Mouse (Mus musculus) heart, adult 9 months (tissue): ENCODE results near the gene Dyrk3.
A peak's percentile ranks its signal among the peaks of the same experiment; 100 is the strongest.

ENCODE experiments used
- DNase-seq, 2 experiments: peaks; one replicate each; pipeline ENCODE4 v3.0.0; 2022; ENCODE audit warnings: low spot score in 2 of 2

Gene Dyrk3

GRCm38 (mm10) chr1:131112576-131112975, 25.6 kb downstream of the Dyrk3 start:
- peak; percentile 33 to 46 for DNase-seq

GRCm38 (mm10) chr1:131110525-131111106, 27.5 kb downstream of the Dyrk3 start:
- peak; percentile 57 to 70 for DNase-seq

GRCm38 (mm10) chr1:131107575-131108308, 30.4 kb downstream of the Dyrk3 start:
- no peak for DNase-seq

DNA sequence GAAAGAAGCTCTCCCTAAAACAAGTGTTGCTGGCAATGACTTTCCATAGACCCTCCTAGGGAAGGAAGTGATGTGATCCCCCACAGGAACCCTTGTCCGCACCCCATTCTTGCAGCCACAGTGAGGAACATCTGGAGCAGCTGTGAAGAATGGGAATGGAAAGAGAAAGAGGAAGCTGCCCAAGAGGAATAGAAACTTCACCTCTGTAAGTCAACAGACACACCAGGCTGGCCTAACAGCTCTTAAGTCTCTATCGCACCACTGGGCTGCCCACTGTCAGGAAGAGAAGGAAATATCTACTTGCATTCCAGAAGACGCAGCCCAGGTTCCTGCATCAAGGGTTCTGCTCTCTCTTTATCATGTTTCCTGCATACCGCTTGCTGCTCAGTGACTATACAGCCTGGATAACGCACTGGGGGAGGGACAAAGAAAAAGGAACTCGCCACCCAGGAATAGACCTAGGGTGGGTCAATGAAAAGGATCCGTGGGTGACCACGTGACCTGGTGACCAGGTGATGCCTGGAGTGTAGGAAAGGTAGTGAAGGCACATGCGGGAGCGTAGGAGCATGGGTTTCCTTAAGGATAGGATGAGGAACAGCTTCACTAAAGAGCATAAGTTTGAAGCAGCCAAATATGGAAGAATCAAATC, 34.2 kb downstream of the Dyrk3 start:
- DNase-seq: peak in 1 of 2 experiments; percentile 75

- DNase-seq: no peak
Measured at GRCm38 (mm10) chr1:131100808-131101207, 37.3 kb downstream of the Dyrk3 start.

- DNase-seq: peak; percentile 91 to 93
Measured at GRCm38 (mm10) chr1:131097700-131098094, 40.4 kb downstream of the Dyrk3 start, which contains the start of gene Mapkapk2. Gene Mapkapk2 (minus strand): TSS chr1:131097826.

DNA sequence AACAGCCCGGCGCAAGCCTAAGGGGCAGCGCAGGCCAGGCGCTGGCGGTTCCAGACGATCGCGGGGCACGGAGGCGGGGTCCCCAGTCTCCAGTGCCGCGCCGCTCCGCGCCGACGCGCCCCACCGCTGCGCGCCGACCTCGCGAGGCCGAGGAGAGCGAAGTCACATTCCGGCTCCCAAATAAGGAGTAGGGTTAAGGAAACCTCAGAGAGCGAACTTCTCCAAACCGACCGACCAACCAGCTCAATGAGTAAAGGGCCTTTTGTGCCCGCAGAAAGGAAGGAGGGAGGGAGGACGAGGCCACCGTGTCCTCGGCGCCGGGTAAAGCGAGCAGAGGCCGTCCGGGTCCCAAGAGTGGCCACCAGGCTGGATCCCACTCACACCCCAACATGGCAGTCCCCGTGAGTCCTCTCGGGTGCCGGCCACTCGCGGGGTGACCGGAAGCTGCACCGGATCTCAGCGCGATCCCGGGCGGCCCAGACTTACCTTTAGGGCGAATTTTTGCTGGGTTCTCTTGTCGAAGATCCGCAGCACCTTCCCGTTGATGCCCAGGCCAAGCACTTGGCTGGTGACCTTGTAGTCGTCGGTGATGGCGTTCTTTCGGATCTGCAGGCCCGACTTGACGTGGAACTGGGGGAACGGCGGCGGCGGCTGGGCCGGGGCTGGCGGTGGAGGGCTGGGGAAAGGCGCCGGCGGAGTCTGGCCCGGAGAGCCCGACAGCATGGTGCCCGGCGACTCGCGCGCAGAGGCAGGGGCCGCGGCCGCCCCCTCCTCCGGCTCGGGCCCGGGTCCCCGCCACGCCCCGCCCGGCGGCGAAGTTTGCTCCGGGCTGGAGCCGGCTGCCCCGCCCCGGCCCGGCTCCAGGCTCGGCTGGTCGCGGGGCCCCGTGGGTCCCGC, 41.1 kb downstream of the Dyrk3 start:
- DNase-seq: peak; percentile 69 to 77

- DNase-seq: no peak
Measured at GRCm38 (mm10) chr1:131096132-131096695, 41.9 kb downstream of the Dyrk3 start.

DNA sequence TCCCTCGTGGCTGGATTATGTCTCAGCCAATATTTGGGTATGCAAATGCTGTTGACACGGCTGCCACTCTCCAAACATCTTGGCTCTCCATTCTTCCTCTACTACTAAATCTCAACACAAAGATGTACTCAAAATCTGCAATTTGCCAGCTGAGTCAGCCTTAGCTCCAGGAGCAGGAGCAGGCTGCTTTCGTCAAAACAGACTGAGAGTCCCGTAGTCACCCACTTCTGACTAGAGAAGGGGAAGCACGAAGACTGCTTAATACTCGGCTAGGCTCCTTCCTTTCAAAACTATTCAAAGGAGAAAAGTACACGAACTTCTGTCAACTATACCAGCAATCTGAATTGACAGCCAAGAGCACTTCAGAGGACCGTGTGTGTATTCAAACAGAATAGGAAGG, 42.6 kb downstream of the Dyrk3 start:
- DNase-seq: no peak

- DNase-seq: no peak
Measured at GRCm38 (mm10) chr1:131093889-131094288, 44.3 kb downstream of the Dyrk3 start.

GRCm38 (mm10) chr1:131092846-131093245, 45.3 kb downstream of the Dyrk3 start:
- no peak for DNase-seq

- no peak for DNase-seq
Measured at GRCm38 (mm10) chr1:131092173-131092572, 46.0 kb downstream of the Dyrk3 start.

GRCm38 (mm10) chr1:131091481-131091880, 46.7 kb downstream of the Dyrk3 start:
- peak in 1 of 2 experiments; percentile 49 for DNase-seq

GRCm38 (mm10) chr1:131090877-131091276, 47.3 kb downstream of the Dyrk3 start:
- DNase-seq: peak; percentile 37 to 46

- peak; percentile 69 to 71 for DNase-seq
Measured at GRCm38 (mm10) chr1:131090261-131090660, 47.9 kb downstream of the Dyrk3 start.

DNA sequence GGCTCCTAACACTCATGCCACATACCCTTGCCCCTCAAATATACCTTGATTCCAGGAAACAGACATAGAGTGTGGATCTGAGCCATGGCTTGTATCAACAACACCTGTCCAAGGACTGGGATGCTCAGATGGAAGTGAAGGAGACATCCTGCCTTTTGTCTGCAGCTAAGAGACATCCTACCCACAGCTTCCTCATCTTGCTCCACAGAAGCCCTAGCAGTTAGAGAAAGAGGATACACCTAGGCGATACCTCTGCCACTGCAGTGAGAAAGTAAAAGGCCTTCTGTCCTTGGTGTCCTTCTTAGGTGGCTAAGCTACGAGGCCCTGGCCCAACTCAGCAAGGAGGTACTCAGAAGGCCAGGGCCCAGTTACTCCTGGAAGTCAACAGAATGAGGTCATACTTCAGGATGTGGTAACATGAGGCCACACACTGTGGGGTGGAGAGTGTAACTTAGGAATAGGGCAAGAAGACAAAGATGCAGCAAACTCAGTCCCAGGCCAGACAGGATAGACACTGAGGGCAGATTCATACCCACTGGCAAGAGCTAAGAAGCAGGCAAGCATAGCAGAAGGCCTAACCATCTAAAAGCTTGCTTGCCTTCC, 48.5 kb downstream of the Dyrk3 start:
- peak; percentile 47 to 61 for DNase-seq

DNA sequence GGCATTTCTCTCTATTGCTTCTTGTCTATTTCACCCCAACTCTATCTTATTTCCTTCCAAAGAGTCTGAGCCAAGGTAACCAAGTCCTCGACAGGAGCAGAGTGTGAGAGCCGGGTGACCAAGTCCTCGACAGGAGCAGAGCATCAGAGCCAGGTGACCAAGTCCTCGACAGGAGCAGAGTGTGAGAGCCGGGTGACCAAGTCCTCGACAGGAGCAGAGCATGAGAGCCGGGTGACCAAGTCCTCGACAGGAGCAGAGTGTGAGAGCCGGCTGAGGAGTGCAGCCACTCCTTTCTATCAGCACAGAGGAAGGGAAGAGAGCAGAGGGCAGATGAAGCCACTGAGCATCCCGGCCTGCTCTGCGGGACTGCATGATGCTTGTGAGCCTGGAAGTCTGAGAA, 49.6 kb downstream of the Dyrk3 start:
- no peak for DNase-seq

DNA sequence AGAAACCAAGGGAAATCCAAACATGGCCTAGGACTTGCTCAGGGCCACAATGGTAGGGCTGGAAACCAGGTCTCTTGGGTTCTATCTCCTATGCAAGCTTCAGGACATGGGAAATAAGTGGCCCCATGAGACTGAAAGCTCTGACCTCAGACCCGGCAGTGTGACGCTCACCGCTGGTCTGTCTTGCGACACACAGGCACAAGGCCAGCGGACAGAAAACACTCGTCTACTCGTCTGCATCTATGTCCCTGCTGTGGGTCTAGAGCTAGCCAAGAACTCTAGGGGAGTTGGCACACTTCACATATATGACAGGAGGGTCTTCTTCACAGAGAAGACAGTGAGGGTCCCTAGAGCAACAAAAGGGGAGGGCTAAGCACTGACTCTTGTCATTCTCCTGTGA, 51.2 kb downstream of the Dyrk3 start:
- peak; percentile 59 to 71 for DNase-seq

GRCm38 (mm10) chr1:131085957-131086739, 52.0 kb downstream of the Dyrk3 start:
- no peak for DNase-seq

DNA sequence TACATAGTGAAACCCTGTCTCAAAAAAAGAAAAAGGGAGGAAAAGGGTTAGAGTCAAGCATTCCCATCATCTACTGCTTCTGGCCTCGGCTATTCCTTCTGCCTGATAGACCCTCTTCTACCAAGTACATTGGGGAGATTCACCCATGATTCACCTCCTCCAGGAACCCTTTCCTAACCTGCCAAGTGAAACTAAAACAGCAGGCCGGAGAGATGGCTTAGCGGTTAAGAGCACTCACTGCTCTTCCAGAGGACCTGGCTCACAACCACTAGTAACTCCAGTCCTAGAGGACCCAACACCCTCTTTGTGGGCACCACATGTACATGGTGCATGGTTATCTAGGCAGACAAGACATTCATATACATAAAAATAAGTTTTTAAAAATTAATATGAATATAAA, 52.9 kb downstream of the Dyrk3 start:
- no peak for DNase-seq
